Mouse (Mus musculus): ENCODE data around the gene 4932414N04Rik. TPM values are rescaled to one million over a fixed set of nuclear protein-coding genes. Genes with fewer than 3 reads are reported as not detected.
A peak's percentile ranks its signal among the peaks of the same experiment; 100 is the strongest.

The 4932414N04Rik gene
- total and polyA plus RNA-seq, 2 experiments from 2014 or later = not detected

GRCm38 (mm10) chr2:68787161-68787675 lies 130.9 kb downstream of the 4932414N04Rik start:
- H3K27me3 ChIP-seq (ENCODE audit: insufficient read depth, low read length) = no peaks in the 10 kb centered on the region
- no peaks in the 10 kb centered on the region for H3K4me1 ChIP-seq (ENCODE audit: insufficient read depth, low read length)
- no peak for TF ChIP-seq CTCF (IDR thresholded peaks at IDR 0.05)
- no peak overlapping the region for H3K4me3 ChIP-seq (ENCODE audit: low read depth, low read length)
- H3K9me3 ChIP-seq (ENCODE audit: low read length) = no peaks in the 10 kb centered on the region
- H3K4me2 ChIP-seq (ENCODE audit: low read depth, low read length, poor library complexity, severe bottlenecking) = no peak overlapping the region
- ATAC-seq (ENCODE audit: low FRiP score) = no peak
- DNase-seq (ENCODE audit: low spot score) = no peak
- H3K36me3 ChIP-seq (ENCODE audit: insufficient read depth, low read length) = no peaks in the 10 kb centered on the region
- WGBS = 66% methylated on average over 3 of the region's 3 CpGs
- H3K27ac ChIP-seq (ENCODE audit: low read depth, low read length) = no peak overlapping the region
- no peak overlapping the region for H3K9ac ChIP-seq (replicated peaks; ENCODE audit: low read length, poor library complexity, severe bottlenecking)

GRCm38 (mm10) chr2:68792296-68792695 lies 136.0 kb downstream of the 4932414N04Rik start:
- H3K9me3 ChIP-seq (ENCODE audit: low read length) = no peaks in the 10 kb centered on the region
- no peaks in the 10 kb centered on the region for H3K27me3 ChIP-seq (ENCODE audit: insufficient read depth, low read length)
- 95% methylated on average over 5 of the region's 5 CpGs for WGBS
- H3K4me3 ChIP-seq (ENCODE audit: low read depth, low read length) = no peak overlapping the region
- peaks cover 4% of the 10 kb centered on the region; the same call in 1 of the 2 replicates for H3K4me1 ChIP-seq (ENCODE audit: insufficient read depth, low read length)
- no peak overlapping the region for H3K9ac ChIP-seq (replicated peaks; ENCODE audit: low read length, poor library complexity, severe bottlenecking)
- H3K36me3 ChIP-seq (ENCODE audit: insufficient read depth, low read length) = no peaks in the 10 kb centered on the region
- no peak overlapping the region for H3K4me2 ChIP-seq (ENCODE audit: low read depth, low read length, poor library complexity, severe bottlenecking)
- H3K27ac ChIP-seq (ENCODE audit: low read depth, low read length) = no peak overlapping the region
- ATAC-seq (ENCODE audit: low FRiP score) (no peak), DNase-seq (ENCODE audit: low spot score) (no peak)
- TF ChIP-seq CTCF (IDR thresholded peaks at IDR 0.05) = no peak

GRCm38 (mm10) chr2:68793472-68793871 lies 137.2 kb downstream of the 4932414N04Rik start:
- Histone ChIP-seq H3K36me3 (ENCODE audit: insufficient read depth, low read length) (no peaks in the 10 kb centered on the region), H3K4me3 (ENCODE audit: low read depth, low read length) (no peak overlapping the region), H3K4me1 (ENCODE audit: insufficient read depth, low read length) (peaks cover 4% of the 10 kb centered on the region; the same call in 1 of the 2 replicates), H3K9ac (replicated peaks; ENCODE audit: low read length, poor library complexity, severe bottlenecking) (no peak overlapping the region), H3K27ac (ENCODE audit: low read depth, low read length) (no peak overlapping the region), H3K27me3 (ENCODE audit: insufficient read depth, low read length) (no peaks in the 10 kb centered on the region), H3K4me2 (ENCODE audit: low read depth, low read length, poor library complexity, severe bottlenecking) (no peak overlapping the region), H3K9me3 (ENCODE audit: low read length) (no peaks in the 10 kb centered on the region)
- no peak for TF ChIP-seq CTCF (IDR thresholded peaks at IDR 0.05)
- no peak for ATAC-seq (ENCODE audit: low FRiP score)
- WGBS = 67% methylated on average over 1 of the region's 1 CpGs
- DNase-seq (ENCODE audit: low spot score) = no peak

GRCm38 (mm10) chr2:68794181-68794580 lies 137.9 kb downstream of the 4932414N04Rik start:
- Histone ChIP-seq H3K9ac (replicated peaks; ENCODE audit: low read length, poor library complexity, severe bottlenecking) (no peak overlapping the region), H3K27me3 (ENCODE audit: insufficient read depth, low read length) (no peaks in the 10 kb centered on the region), H3K27ac (ENCODE audit: low read depth, low read length) (no peak overlapping the region), H3K4me2 (ENCODE audit: low read depth, low read length, poor library complexity, severe bottlenecking) (peak overlapping the region; percentile 23), H3K9me3 (ENCODE audit: low read length) (no peaks in the 10 kb centered on the region), H3K4me3 (ENCODE audit: low read depth, low read length) (no peak overlapping the region), H3K4me1 (ENCODE audit: insufficient read depth, low read length) (peaks cover 4% of the 10 kb centered on the region; the same call in 1 of the 2 replicates), H3K36me3 (ENCODE audit: insufficient read depth, low read length) (no peaks in the 10 kb centered on the region)
- DNase-seq (ENCODE audit: low spot score) = no peak
- ATAC-seq (ENCODE audit: low FRiP score) = no peak
- TF ChIP-seq CTCF (IDR thresholded peaks at IDR 0.05) = no peak
- whole genome bisulfite sequencing = 54% methylated on average over 5 of the region's 5 CpGs

- TF ChIP-seq CTCF (IDR thresholded peaks at IDR 0.05) = no peak
- peaks cover 4% of the 10 kb centered on the region; the same call in 1 of the 2 replicates for H3K4me1 ChIP-seq (ENCODE audit: insufficient read depth, low read length)
- peak overlapping the region; percentile 23 for H3K4me2 ChIP-seq (ENCODE audit: low read depth, low read length, poor library complexity, severe bottlenecking)
- no peak overlapping the region; the same call in 1 of the 2 replicates for H3K9ac ChIP-seq (replicated peaks; ENCODE audit: low read length, poor library complexity, severe bottlenecking)
- peak; percentile 40 for DNase-seq (ENCODE audit: low spot score)
- H3K36me3 ChIP-seq (ENCODE audit: insufficient read depth, low read length) = no peaks in the 10 kb centered on the region
- H3K27me3 ChIP-seq (ENCODE audit: insufficient read depth, low read length) = no peaks in the 10 kb centered on the region
- ATAC-seq (ENCODE audit: low FRiP score) = no peak
- H3K9me3 ChIP-seq (ENCODE audit: low read length) = no peaks in the 10 kb centered on the region
- 18% methylated on average over 9 of the region's 9 CpGs for WGBS
- no peak overlapping the region for H3K4me3 ChIP-seq (ENCODE audit: low read depth, low read length)
- H3K27ac ChIP-seq (ENCODE audit: low read depth, low read length) = no peak overlapping the region
Measured at GRCm38 (mm10) chr2:68794616-68795015, 138.3 kb downstream of the 4932414N04Rik start.

GRCm38 (mm10) chr2:68796011-68796775 lies 139.9 kb downstream of the 4932414N04Rik start:
- Histone ChIP-seq H3K4me3 (ENCODE audit: low read depth, low read length) (no peak overlapping the region), H3K9me3 (ENCODE audit: low read length) (no peaks in the 10 kb centered on the region), H3K27ac (ENCODE audit: low read depth, low read length) (no peak overlapping the region), H3K4me1 (ENCODE audit: insufficient read depth, low read length) (peaks cover 4% of the 10 kb centered on the region; the same call in 1 of the 2 replicates), H3K36me3 (ENCODE audit: insufficient read depth, low read length) (no peaks in the 10 kb centered on the region), H3K9ac (replicated peaks; ENCODE audit: low read length, poor library complexity, severe bottlenecking) (no peak overlapping the region), H3K27me3 (ENCODE audit: insufficient read depth, low read length) (no peaks in the 10 kb centered on the region), H3K4me2 (ENCODE audit: low read depth, low read length, poor library complexity, severe bottlenecking) (no peak overlapping the region)
- TF ChIP-seq CTCF (IDR thresholded peaks at IDR 0.05) = no peak
- DNase-seq (ENCODE audit: low spot score) (no peak), ATAC-seq (ENCODE audit: low FRiP score) (no peak)
- 76% methylated on average over 10 of the region's 10 CpGs for WGBS

Measured in midbrain, postnatal 0 days (tissue).